Mouse (Mus musculus) effector memory CD4-positive, alpha-beta T cell, adult 5 months (primary cell): ENCODE results near the gene Ccdc102a. TPM values are rescaled to one million over a fixed set of nuclear protein-coding genes. Genes with fewer than 3 reads are reported as not detected.

Experiments used
- polyA plus RNA-seq: library from polyadenylated mRNA; unstranded; fragments of 100-300 nt; shearing (Covaris generic); gene quantifications from one replicate; pipeline ENCODE4 v1.2.1, GENCODE M21; 2017

The Ccdc102a gene
- polyA plus RNA-seq, result 0.16 TPM

GRCm38 (mm10) chr8:94917851-94918495, at the start of gene Ccdc102a:
Gene Ccdc102a, minus strand, starts transcription at chr8:94918098.

DNA sequence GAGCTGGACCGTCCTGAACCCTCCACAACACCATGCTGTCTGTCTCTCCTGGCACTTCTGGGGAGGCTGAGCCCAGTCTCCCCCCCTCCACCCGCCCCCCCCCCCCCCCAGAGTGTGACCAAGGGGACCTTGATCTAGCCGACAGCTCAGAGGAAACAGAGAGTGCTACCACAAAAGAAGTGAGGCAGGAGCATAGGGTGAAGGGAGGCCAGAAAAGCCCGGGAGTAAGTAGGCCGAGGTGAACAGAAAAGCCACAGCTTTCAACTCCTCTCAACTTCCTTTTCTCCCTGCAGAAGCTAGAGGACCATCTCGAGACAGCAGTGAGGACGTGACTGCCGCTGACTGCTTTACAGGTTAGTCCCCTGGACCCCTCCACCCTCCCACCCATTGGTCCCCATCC, 5.5 kb upstream of the Ccdc102a start, which contains the start of gene Adgrg5:
Adgrg5 (plus strand) TSS at position 290 of the 400 bp plus-strand sequence.

DNA sequence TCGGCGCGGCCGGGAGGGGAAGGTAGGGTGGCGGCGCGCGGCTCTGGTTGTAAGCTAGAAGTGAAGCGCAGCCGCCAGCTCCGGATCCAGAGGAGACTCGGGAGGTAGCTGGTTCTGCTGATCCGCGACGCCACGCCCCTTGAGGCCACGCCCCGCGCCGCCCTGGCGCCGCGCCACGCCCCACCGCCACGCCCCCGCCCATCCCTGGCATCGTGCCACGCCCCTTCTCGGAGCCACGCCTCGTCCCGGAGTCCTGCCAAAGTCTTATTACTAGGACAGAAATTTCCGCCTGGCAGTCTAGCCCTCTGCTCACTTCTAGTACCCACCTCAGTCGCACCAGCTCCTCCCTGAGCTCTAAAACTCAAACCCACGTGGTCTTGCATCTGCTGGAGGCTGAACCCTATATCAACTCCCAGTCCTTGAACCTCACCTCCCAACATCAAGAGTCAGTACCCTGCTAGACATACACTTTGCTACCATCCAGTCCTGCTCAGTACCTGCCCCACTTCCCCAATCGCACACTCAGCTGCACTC, 41.6 kb downstream of the Ccdc102a start, which contains the start of gene Dok4:
Dok4 (minus strand) TSS at position 134 of the 534 bp plus-strand sequence.

GRCm38 (mm10) chr8:94857346-94858173, 60.3 kb downstream of the Ccdc102a start, which contains the start of gene Polr2c:
Gene Polr2c, plus strand, starts transcription at chr8:94857450.

Other genes with a start within 250 kb of the Ccdc102a start
- not detected for gene Pllp, start 221.8 kb downstream of the Ccdc102a start, polyA plus RNA-seq
- not detected for gene Ccl22, start 172.5 kb downstream of the Ccdc102a start, polyA plus RNA-seq
- gene Cx3cl1, start 146.1 kb downstream of the Ccdc102a start, polyA plus RNA-seq, result not detected
- not detected for gene Ccl17, start 107.6 kb downstream of the Ccdc102a start, polyA plus RNA-seq
- 35.6 TPM for gene Coq9, start 79.8 kb downstream of the Ccdc102a start, polyA plus RNA-seq
- gene Ciapin1, start 79.7 kb downstream of the Ccdc102a start, polyA plus RNA-seq, result 93.5 TPM
- 87.9 TPM for gene Polr2c, start 60.6 kb downstream of the Ccdc102a start, polyA plus RNA-seq
- gene Dok4, start 41.8 kb downstream of the Ccdc102a start, polyA plus RNA-seq, result 2.1 TPM
- gene Adgrg5, start 5.6 kb upstream of the Ccdc102a start, polyA plus RNA-seq, result not detected
- gene Adgrg1, start 56.7 kb upstream of the Ccdc102a start, polyA plus RNA-seq, result 0.60 TPM
- gene Adgrg3, start 99.6 kb upstream of the Ccdc102a start, polyA plus RNA-seq, result 2.0 TPM
- gene Drc7, start 137.0 kb upstream of the Ccdc102a start, polyA plus RNA-seq, result 0.12 TPM
- 20.9 TPM for gene Katnb1, start 163.1 kb upstream of the Ccdc102a start, polyA plus RNA-seq